Mouse (Mus musculus) limb, embryonic 11.5 days (tissue): ENCODE data around the gene Mgat5. TPM values are rescaled to one million over a fixed set of nuclear protein-coding genes. Genes with fewer than 3 reads are reported as not detected.

Experiments used
- ATAC-seq: fragments of 200-750 bp; cut with Nextera tagmentation; 2 replicates; pipeline ENCODE4 v1.8.0; 2017; ENCODE audit warnings: low read depth; ENCODE audit not compliant: insufficient number of reproducible peaks, low FRiP score, low TSS enrichment
- DNase-seq: peaks from one replicate; pipeline ENCODE4 v3.0.0-alpha.2; 2015; ENCODE audit warnings: low spot score
- H3K27ac ChIP-seq: fragments of 300-500 bp; sonication (generic); replicated peaks from 2 replicates; pipeline ENCODE4 v1.5.1; 2014; ENCODE audit warnings: low read depth, mild to moderate bottlenecking, low read length
- H3K27me3 ChIP-seq: fragments of 300-500 bp; sonication (generic); 2 replicates; pipeline ENCODE4 v1.6.1; 2014; ENCODE audit warnings: mild to moderate bottlenecking, low read length, mixed read lengths; ENCODE audit not compliant: control insufficient read depth, insufficient read depth
- H3K36me3 ChIP-seq: fragments of 300-500 bp; sonication (generic); 2 replicates; pipeline ENCODE4 v1.6.1; 2014; ENCODE audit warnings: mild to moderate bottlenecking, low read length, moderate library complexity, mixed read lengths; ENCODE audit not compliant: control insufficient read depth, insufficient read depth
- H3K4me1 ChIP-seq: fragments of 300-500 bp; sonication (generic); 2 replicates; pipeline ENCODE4 v1.6.1; 2014; ENCODE audit warnings: low read length, mixed read lengths; ENCODE audit not compliant: control insufficient read depth, insufficient read depth
- H3K4me2 ChIP-seq: fragments of 300-500 bp; sonication (generic); 2 replicates; pipeline ENCODE4 v1.6.1; 2014; ENCODE audit warnings: low read depth, mild to moderate bottlenecking, moderate library complexity; ENCODE audit not compliant: severe bottlenecking
- H3K4me3 ChIP-seq: fragments of 300-500 bp; sonication (generic); 2 replicates; pipeline ENCODE4 v1.5.1; 2014; ENCODE audit warnings: low read depth, low read length
- H3K9ac ChIP-seq: fragments of 300-500 bp; sonication (generic); 2 replicates; pipeline ENCODE4 v1.6.1; 2014; ENCODE audit warnings: mild to moderate bottlenecking, low read length
- H3K9me3 ChIP-seq: fragments of 300-500 bp; sonication (generic); 2 replicates; pipeline ENCODE4 v1.6.1; 2016; ENCODE audit warnings: low read length; ENCODE audit not compliant: control insufficient read depth
- WGBS: fragments of 180-500 bp; shearing (Covaris S2); extraction: QIAGEN DNeasy Blood & Tissue Kit; methylation state at CpG from one replicate; pipeline ENCODE4 v1.1.7; 2014; 5-methylcytosine and 5-hydroxymethylcytosine counted together
- polyA plus RNA-seq: library from polyadenylated mRNA; unstranded; fragments of >200 nt; fragmentation: Nextera tagmentation; extraction: Ambion mirVana; gene quantifications from 2 replicates; pipeline ENCODE4 v1.2.1, GENCODE M21; 2014

Mgat5 gene
- polyA plus RNA-seq, 1 experiment from 2014 or later, result 6.3 TPM

- Histone ChIP-seq H3K27me3 (no peaks in the 10 kb centered on the region), H3K9ac (no peak overlapping the region), H3K27ac (no peak overlapping the region), H3K4me1 (no peaks in the 10 kb centered on the region), H3K4me2 (no peak overlapping the region), H3K36me3 (no peaks in the 10 kb centered on the region), H3K9me3 (no peaks in the 10 kb centered on the region), H3K4me3 (no peak overlapping the region)
- WGBS, result 90% methylated on average over 4 of the region's 4 CpGs
- DNase-seq (no peak), ATAC-seq (no peak)
Observed at GRCm38 (mm10) chr1:127271156-127271555, 66.3 kb downstream of the Mgat5 start.

DNA sequence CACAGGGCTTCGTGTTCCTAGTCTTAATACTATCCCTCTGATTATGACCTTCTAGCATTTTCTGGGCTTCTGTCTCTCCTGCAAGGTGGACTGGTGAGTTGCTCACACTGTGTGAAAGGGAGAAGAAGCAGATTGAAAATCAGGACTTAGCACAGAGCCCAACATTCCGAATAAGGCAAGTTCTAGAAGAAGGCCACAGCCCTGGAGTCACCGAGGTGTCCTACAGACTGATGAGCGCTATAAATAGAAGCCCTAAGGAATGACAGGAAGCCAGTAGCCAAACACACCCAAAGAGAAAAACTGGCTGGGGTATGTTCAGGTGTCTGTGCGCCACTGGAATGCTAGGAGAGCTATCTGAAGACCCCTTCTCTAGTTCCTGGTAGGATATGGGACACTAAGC is 68.5 kb downstream of the Mgat5 start:
- Histone ChIP-seq H3K27ac (no peak overlapping the region), H3K4me2 (no peak overlapping the region), H3K36me3 (no peaks in the 10 kb centered on the region), H3K9me3 (no peaks in the 10 kb centered on the region), H3K4me3 (no peak overlapping the region), H3K27me3 (no peaks in the 10 kb centered on the region), H3K4me1 (no peaks in the 10 kb centered on the region), H3K9ac (no peak overlapping the region)
- DNase-seq (no peak), ATAC-seq (no peak)
- WGBS, result 86% methylated on average over 5 of the region's 5 CpGs

DNA sequence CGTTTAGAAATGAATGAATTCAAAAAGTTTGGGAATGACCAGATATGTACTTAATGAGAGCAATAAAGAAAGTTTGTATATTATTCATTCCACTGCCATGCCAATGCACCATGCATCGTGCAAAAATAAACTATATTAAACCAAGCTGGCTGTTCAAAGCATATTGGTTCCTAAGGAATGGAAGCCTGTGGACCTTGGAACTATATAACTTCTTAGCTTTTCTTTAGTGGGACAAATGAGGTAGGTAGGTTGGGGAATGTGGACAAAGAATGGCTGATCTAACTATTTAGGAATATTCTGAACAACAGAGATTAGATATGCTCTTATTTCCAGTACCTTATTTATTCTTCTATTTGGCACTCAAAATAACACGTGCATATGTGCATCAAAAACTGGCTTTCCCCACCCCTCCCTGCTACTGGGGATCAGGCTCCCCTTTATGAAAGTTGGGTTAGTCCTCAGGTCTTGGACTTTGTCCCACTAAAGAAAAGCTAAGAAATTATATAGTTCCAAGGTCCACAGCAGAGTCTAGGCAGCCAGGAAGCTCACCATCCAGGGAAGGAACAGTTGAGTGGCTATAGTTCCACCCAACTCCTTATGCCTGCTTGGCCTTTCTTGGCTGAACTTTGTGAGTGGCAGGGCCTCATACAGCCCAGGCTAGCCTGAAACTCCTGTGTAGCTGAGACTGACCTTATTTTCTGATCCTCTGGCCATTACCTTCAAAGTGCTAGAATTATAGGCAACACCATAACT is 70.9 kb downstream of the Mgat5 start:
- no peaks in the 10 kb centered on the region for H3K4me1 ChIP-seq
- no peaks in the 10 kb centered on the region for H3K27me3 ChIP-seq
- no peak overlapping the region for H3K27ac ChIP-seq
- no peak overlapping the region for H3K4me3 ChIP-seq
- ATAC-seq, result no peak
- DNase-seq, result no peak
- H3K36me3 ChIP-seq, result no peaks in the 10 kb centered on the region
- H3K4me2 ChIP-seq, result no peak overlapping the region
- H3K9me3 ChIP-seq, result no peaks in the 10 kb centered on the region
- no peak overlapping the region for H3K9ac ChIP-seq
- WGBS, result 90% methylated on average over 3 of the region's 3 CpGs

DNA sequence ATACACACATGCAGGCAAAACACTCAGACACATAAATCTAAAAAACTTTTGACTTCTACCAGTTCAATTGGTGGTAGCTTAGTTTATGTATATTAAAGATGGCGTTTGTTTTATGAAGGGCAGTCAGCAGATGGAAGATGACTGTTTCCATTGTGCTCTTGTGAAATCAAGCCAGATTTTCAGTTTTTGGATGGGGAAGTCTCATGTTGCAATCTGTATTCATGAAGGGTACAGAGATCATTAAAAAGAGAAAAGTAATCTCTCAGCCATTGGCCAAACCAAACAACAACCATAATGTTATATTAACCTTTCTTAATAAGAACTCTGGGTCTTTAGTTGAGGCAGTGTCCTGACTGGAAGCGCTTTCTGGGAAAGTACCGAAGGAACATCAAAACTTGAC is 73.3 kb downstream of the Mgat5 start:
- Histone ChIP-seq H3K27ac (no peak overlapping the region), H3K9ac (no peak overlapping the region), H3K36me3 (no peaks in the 10 kb centered on the region), H3K4me3 (no peak overlapping the region), H3K27me3 (no peaks in the 10 kb centered on the region), H3K4me2 (no peak overlapping the region), H3K4me1 (no peaks in the 10 kb centered on the region), H3K9me3 (no peaks in the 10 kb centered on the region)
- ATAC-seq (no peak), DNase-seq (no peak)
- 90% methylated on average over 3 of the region's 3 CpGs for WGBS

GRCm38 (mm10) chr1:127280256-127280655 is 75.4 kb downstream of the Mgat5 start:
- no peak for DNase-seq
- 92% methylated on average over 1 of the region's 1 CpGs for WGBS

DNA sequence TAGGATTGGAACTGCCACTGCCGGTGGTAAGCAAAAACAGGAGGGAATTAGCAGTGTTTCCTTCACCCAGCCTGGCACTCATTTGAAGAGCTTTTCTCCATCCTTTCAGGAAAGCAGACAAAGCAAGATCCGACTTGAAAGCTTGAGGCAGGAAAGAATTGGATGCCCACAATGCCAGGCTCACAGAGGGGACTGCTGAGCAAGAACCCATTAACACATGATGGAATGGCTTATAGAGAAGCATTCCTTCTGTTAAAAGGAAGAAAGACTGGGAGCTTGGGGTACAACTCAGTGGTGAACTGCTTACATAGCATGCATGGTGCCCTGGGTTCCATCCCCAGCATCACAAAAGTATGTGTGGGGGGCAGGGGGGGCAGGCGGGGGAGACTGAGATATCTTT is 80.2 kb downstream of the Mgat5 start:
- Histone ChIP-seq H3K4me3 (no peak overlapping the region), H3K27me3 (no peaks in the 10 kb centered on the region), H3K27ac (no peak overlapping the region), H3K4me2 (no peak overlapping the region), H3K36me3 (no peaks in the 10 kb centered on the region), H3K4me1 (no peaks in the 10 kb centered on the region), H3K9me3 (no peaks in the 10 kb centered on the region), H3K9ac (no peak overlapping the region)
- WGBS, result 71% methylated on average over 3 of the region's 3 CpGs
- ATAC-seq (no peak), DNase-seq (no peak)

More at GRCm38 (mm10) chr1:127280256-127280655, 75.4 kb downstream of the Mgat5 start:
- no peak overlapping the region for H3K9ac ChIP-seq
- H3K4me1 ChIP-seq, result no peaks in the 10 kb centered on the region
- no peak for ATAC-seq
- no peak overlapping the region for H3K4me3 ChIP-seq
- H3K27me3 ChIP-seq, result no peaks in the 10 kb centered on the region
- H3K36me3 ChIP-seq, result no peaks in the 10 kb centered on the region
- no peak overlapping the region for H3K4me2 ChIP-seq
- H3K27ac ChIP-seq, result no peak overlapping the region
- no peaks in the 10 kb centered on the region for H3K9me3 ChIP-seq

GRCm38 (mm10) chr1:127287505-127287904 is 82.7 kb downstream of the Mgat5 start:
- no peak for ATAC-seq
- no peak overlapping the region for H3K4me2 ChIP-seq
- no peaks in the 10 kb centered on the region for H3K36me3 ChIP-seq
- H3K27ac ChIP-seq, result no peak overlapping the region
- no peaks in the 10 kb centered on the region for H3K9me3 ChIP-seq
- 90% methylated on average over 6 of the region's 6 CpGs for WGBS
- no peaks in the 10 kb centered on the region for H3K27me3 ChIP-seq
- DNase-seq, result no peak
- H3K9ac ChIP-seq, result no peak overlapping the region
- H3K4me3 ChIP-seq, result no peak overlapping the region
- H3K4me1 ChIP-seq, result no peaks in the 10 kb centered on the region

DNA sequence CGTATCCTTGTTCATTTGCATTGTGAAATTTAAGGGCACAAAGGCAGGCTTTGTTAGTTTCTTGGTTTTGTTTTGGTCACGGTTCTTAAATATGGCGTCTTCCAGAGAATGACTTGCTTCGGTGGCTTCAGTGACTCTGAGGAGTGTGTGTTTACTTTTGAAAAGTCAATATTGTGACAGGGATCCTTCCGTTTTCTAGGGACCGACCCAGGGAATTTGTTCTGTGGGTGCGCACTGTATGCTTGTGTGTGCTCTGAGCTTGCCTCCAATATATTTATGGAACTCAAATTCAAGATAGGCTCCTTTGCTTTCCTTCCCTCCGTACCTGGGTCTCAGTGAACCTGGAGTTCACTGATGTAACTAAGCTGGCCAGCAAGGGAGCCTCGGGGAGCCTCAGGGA is 86.1 kb downstream of the Mgat5 start:
- Histone ChIP-seq H3K27ac (no peak overlapping the region), H3K4me3 (no peak overlapping the region), H3K9ac (no peak overlapping the region), H3K4me2 (no peak overlapping the region), H3K36me3 (no peaks in the 10 kb centered on the region), H3K9me3 (no peaks in the 10 kb centered on the region), H3K27me3 (no peaks in the 10 kb centered on the region), H3K4me1 (no peaks in the 10 kb centered on the region)
- 93% methylated on average over 9 of the region's 9 CpGs for WGBS
- DNase-seq, result no peak
- ATAC-seq, result no peak

DNA sequence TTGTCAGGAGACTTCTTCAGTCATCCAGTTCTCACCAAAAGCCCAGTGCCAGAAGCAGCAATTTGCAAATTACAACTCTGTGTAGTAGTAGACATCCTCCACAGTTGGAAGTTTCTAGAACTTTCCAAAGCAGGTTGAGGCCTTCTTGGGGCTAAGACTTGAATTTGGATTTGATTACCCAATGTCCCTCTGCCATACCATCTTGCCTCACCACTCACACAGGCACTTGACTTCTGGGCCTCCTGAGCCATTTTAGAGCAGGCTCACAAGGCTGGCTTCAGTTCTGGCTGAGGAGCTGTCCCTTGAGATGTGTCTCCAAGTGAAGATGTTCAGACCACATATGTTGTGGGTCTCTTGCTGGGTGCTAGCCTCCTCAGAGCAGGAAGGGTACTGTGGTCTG is 86.9 kb downstream of the Mgat5 start:
- ATAC-seq, result no peak

More for the DNA sequence above, 86.9 kb downstream of the Mgat5 start:
- Histone ChIP-seq H3K4me3 (no peak overlapping the region), H3K4me2 (no peak overlapping the region), H3K9ac (no peak overlapping the region), H3K27me3 (no peaks in the 10 kb centered on the region), H3K4me1 (no peaks in the 10 kb centered on the region), H3K36me3 (no peaks in the 10 kb centered on the region), H3K9me3 (no peaks in the 10 kb centered on the region), H3K27ac (no peak overlapping the region)
- no peak for DNase-seq
